Mouse (Mus musculus) hematopoietic stem cell, adult 5-6 weeks (primary cell): ENCODE results near the gene Tapt1. TPM values are rescaled to one million over a fixed set of nuclear protein-coding genes. Genes with fewer than 3 reads are reported as not detected.
"Not testable (repeated sequence)": the region's sequence is repeated elsewhere in the genome, so short reads cannot be mapped to it uniquely, and the experiment has no call there.

Experiments
- ATAC-seq, 2 experiments: fragments of 125-278 bp in 1 of 2; replicated peaks in 1 of 2; 2 replicates each; pipeline ENCODE4 v1.8.0; 2016 to 2017; ENCODE audit warnings: inconsistent platforms in 2 of 2, mild to moderate bottlenecking in 2 of 2, moderate number of reproducible peaks in 2 of 2, low read depth in 1 of 2, moderate TSS enrichment in 1 of 2; ENCODE audit not compliant: low FRiP score in 2 of 2, poor library complexity in 2 of 2, severe bottlenecking in 2 of 2, insufficient read depth in 1 of 2, low TSS enrichment in 1 of 2
- total RNA-seq: library from RNA; stranded (forward); fragments of 172-1452, 232-1000 nt; gene quantifications from 2 replicates; pipeline ENCODE4 v1.2.3, GENCODE M21; 2017

Gene Tapt1
- total RNA-seq, 1 experiment from 2014 or later, result 177 TPM

GRCm38 (mm10) chr5:44163318-44163717, 63.1 kb downstream of the Tapt1 start:
- ATAC-seq, result no peak

GRCm38 (mm10) chr5:44162786-44163185, 63.6 kb downstream of the Tapt1 start:
- no peak for ATAC-seq

- no peak for ATAC-seq
Observed at GRCm38 (mm10) chr5:44159679-44160438, 66.6 kb downstream of the Tapt1 start.

- ATAC-seq, result no peak
Observed at GRCm38 (mm10) chr5:44159231-44159630, 67.2 kb downstream of the Tapt1 start.

GRCm38 (mm10) chr5:44158458-44158857, 68.0 kb downstream of the Tapt1 start:
- ATAC-seq, result no peak

GRCm38 (mm10) chr5:44157760-44158159, 68.7 kb downstream of the Tapt1 start:
- ATAC-seq, result no peak

- no peak for ATAC-seq
Observed at GRCm38 (mm10) chr5:44153050-44153449, 73.4 kb downstream of the Tapt1 start.

- no peak for ATAC-seq
Observed at GRCm38 (mm10) chr5:44151327-44152051, 74.9 kb downstream of the Tapt1 start.

- no peak for ATAC-seq
Observed at GRCm38 (mm10) chr5:44147732-44148131, 78.7 kb downstream of the Tapt1 start.

- ATAC-seq, result peak; percentile 88 to 95
Observed at GRCm38 (mm10) chr5:44146437-44147332, 79.7 kb downstream of the Tapt1 start.

- no peak for ATAC-seq
Observed at GRCm38 (mm10) chr5:44143467-44144235, 82.8 kb downstream of the Tapt1 start.

- peak; percentile 74 to 84 for ATAC-seq
Observed at GRCm38 (mm10) chr5:44127487-44127886, 98.9 kb downstream of the Tapt1 start.

- ATAC-seq, result not testable (repeated sequence)
Observed at GRCm38 (mm10) chr5:44126574-44126973, 99.9 kb downstream of the Tapt1 start.

Other genes starting within 250 kb of the Tapt1 start
- not detected in 2 replicates for gene Fgfbp1, start 244.8 kb downstream of the Tapt1 start, total RNA-seq
- gene Prom1, start 124.6 kb downstream of the Tapt1 start, total RNA-seq, result 3.3 and 6.4 TPM in 2 replicates